Mouse (Mus musculus) olfactory bulb, adult 2 months (tissue): ENCODE results near the gene Mgat5b.

Source experiments
- CTCF ChIP-seq: fragments of 200-500 bp; IDR thresholded peaks from 2 replicates; pipeline ENCODE4 v1.5.1; 2012; ENCODE audit warnings: low read depth, mild to moderate bottlenecking, low read length, moderate library complexity; ENCODE audit not compliant: insufficient read depth
- POLR2A ChIP-seq: fragments of 200-500 bp; IDR thresholded peaks from 2 replicates; pipeline ENCODE4 v1.6.1; 2012; ENCODE audit warnings: mild to moderate bottlenecking, low read depth, low read length, moderate library complexity; ENCODE audit not compliant: insufficient read depth

DNA sequence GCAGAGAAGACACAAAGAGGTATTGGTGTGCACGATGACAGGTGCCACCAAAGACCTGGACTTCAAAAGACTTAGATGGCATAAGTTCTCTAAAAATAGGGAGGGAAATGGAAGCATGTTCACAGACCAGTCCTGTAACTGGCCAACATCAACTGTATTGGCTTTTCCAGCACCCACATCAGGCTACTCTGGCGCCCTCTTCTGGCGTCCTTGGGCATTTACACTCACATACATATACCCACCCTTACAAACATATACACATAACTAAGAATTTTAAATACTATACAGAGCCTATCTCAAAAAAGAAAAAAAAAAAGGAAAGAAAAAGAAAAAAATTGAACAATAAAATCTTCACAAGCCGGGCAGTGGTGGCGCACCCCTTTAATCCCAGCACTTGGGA, 80.3 kb downstream of the Mgat5b start:
- TF ChIP-seq POLR2A: no peak
- TF ChIP-seq CTCF: no peak
